Comparison of ENCODE assay signal across 7 mouse cellular contexts in the genomic region with DNA sequence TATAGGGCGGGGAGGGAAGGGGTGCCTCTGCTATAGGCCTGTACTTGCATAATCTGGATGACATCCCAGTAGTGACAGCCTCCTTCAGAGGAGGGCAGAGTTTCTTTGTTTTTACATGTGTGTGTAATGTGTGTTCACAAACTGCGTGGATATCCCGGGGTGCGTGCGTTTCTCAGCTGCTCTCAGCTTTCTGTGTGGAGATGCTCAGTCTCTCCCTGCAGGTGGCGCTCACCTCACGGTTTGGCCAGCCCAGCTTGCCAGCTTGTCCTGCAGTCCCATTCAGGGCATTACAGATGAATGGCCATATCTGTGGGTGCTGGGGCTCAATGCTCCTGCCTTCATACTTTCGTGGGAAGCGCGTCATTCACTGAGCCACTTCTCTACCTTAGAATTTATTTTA. TPM values are rescaled to one million over a fixed set of nuclear protein-coding genes. Genes with fewer than 3 reads are reported as not detected.
DNase-seq lines count a peak whose midpoint lies in the region; ATAC-seq lines count a peak whose summit lies in the region.

No protein-coding gene starts in this region.

- DNase-seq in left cerebral cortex, adult 18-20 months (ENCODE audit: low spot score in 2 of 2) = peak; percentile 61 to 62
- DNase-seq in left cerebral cortex, adult 8-10 months (ENCODE audit: low spot score in 2 of 2) = no peak
- DNase-seq in ES-CJ7 (ENCODE audit: low read depth, low spot score) = peak; percentile 48
- DNase-seq in c-Kit-positive CD71-positive TER-119-negative erythroid progenitor cells, embryonic 14.5 days (ENCODE audit: low read depth) = peak; percentile 34
- DNase-seq in left cerebral cortex, postnatal 4 days = peak; percentile 71
- peak; percentile 72 for DNase-seq in right cerebral cortex, postnatal 4 days

- ATAC-seq in frontal cortex, adult (ENCODE audit: low TSS enrichment) = peak; percentile 53

- intact Hi-C loops in left cerebral cortex, postnatal 4 days (cut with DNase I) = no loop called here

RNA-seq across cellular contexts. Expression of a gene that starts 42.1 kb away (rescaled TPM):
- total RNA-seq in left cerebral cortex, adult 18-20 months (2021) = 1,000 to 10,000 TPM; 1,374 to 1,386 TPM
- 1,000 to 10,000 TPM; 1,199 to 1,281 (median 1,221) TPM for total RNA-seq in left cerebral cortex, adult 8-10 months (2022)
- total RNA-seq in left cerebral cortex, postnatal 4 days (2021) = 100 to 1,000 TPM; 494 to 507 TPM

Comparison
In these comparisons a context has a peak if more than half of its experiments do, and no peak if none do; other contexts are left out.
1. DNase-seq: peak in left cerebral cortex, adult 18-20 months (2 of 2), ES-CJ7 (single experiment), c-Kit-positive CD71-positive TER-119-negative erythroid progenitor cells, embryonic 14.5 days (single experiment), left cerebral cortex, postnatal 4 days (single experiment) and right cerebral cortex, postnatal 4 days (single experiment); none in left cerebral cortex, adult 8-10 months (0 of 2).